Mouse (Mus musculus): Measurements from ENCODE around the gene Hist1h2ah. TPM values are rescaled to one million over a fixed set of nuclear protein-coding genes. Genes with fewer than 3 reads are reported as not detected.
A peak's percentile ranks its signal among the peaks of the same experiment; 100 is the strongest.
"Not testable (repeated sequence)": the region's sequence is repeated elsewhere in the genome, so short reads cannot be mapped to it uniquely, and the experiment has no call there.

Gene Hist1h2ah
- 2.9 and 6.8 TPM in 2 replicates for polyA plus RNA-seq (2014; fragmentation: Nextera tagmentation; extraction: Ambion mirVana)

DNA sequence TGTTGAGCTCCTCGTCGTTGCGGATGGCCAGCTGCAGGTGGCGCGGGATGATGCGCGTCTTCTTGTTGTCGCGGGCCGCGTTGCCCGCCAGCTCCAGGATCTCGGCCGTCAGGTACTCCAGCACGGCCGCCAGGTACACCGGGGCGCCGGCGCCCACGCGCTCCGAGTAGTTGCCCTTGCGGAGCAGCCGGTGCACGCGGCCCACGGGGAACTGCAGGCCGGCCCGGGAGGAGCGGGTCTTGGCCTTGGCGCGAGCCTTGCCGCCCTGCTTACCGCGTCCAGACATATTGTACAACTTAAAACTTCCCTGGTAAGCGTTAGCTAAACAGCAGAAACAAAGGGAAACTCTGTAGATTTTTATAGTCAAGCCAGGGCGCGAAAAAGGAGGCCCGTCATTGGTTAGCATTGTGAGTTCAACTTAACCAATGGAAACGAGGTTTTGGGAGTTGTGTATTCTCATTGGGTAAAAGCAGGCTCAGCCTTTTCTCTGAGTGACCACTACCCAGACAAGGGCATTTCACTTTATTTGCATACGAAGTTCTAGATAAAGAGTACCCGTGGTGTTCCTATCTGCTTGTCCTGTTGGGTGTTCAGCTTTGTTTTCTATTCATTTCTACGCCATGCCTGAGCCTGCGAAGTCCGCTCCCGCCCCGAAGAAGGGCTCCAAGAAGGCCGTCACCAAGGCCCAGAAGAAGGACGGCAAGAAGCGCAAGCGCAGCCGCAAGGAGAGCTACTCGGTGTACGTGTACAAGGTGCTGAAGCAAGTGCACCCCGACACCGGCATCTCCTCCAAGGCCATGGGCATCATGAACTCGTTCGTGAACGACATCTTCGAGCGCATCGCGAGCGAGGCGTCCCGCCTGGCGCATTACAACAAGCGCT lies at the start of gene Hist1h2ah, which contains the start of gene Hist1h2bk:
Gene Hist1h2ah (minus strand): TSS at position 302 of the 882 bp plus-strand sequence.
Gene Hist1h2bk (plus strand): TSS at position 604 of the 882 bp plus-strand sequence.
- peak within 1 kb of the TSS; percentile 41 to 53 for H3K4me3 ChIP-seq (ENCODE audit: control insufficient read depth in 1 of 2, insufficient read depth in 1 of 2, low read depth in 1 of 2, low read length in 2 of 2)
- peak within 1 kb of the TSS; percentile 74 for H3K9ac ChIP-seq (ENCODE audit: low read length)
- peak within 1 kb of the TSS; percentile 73 to 90 for H3K27ac ChIP-seq (replicated peaks in 1 of 2; ENCODE audit: control insufficient read depth in 1 of 2, insufficient read depth in 1 of 2, low read depth in 2 of 2, low read length in 2 of 2)
- H3K36me3 ChIP-seq (ENCODE audit: control insufficient read depth, insufficient read depth, low read length); H3K9me3 ChIP-seq (ENCODE audit: control insufficient read depth, low read length); H3K27me3 ChIP-seq (ENCODE audit: control insufficient read depth, insufficient read depth, low read length): not testable (repeated sequence)
- peaks cover 2 to 22% of the 10 kb centered on the region in 2 experiments; a peak in 3 of 4 replicates for H3K4me1 ChIP-seq (ENCODE audit: control insufficient read depth in 2 of 2, insufficient read depth in 2 of 2, low read length in 2 of 2)
- WGBS: 0% methylated on average over 22 of the region's 69 CpGs
- peak within 1 kb of the TSS; percentile 73 for H3K4me2 ChIP-seq (ENCODE audit: low read length)
- ATAC-seq (ENCODE audit: insufficient number of reproducible peaks, insufficient read depth, low FRiP score, low read depth): peak; percentile 93

GRCm38 (mm10) chr13:22084140-22084539 lies 48.8 kb upstream of the Hist1h2ah start, which contains the start of gene Vmn1r188:
Gene Vmn1r188 (plus strand): TSS chr13:22084440.
- H3K4me1 ChIP-seq (ENCODE audit: control insufficient read depth in 2 of 2, insufficient read depth in 2 of 2, low read length in 2 of 2); H3K27ac ChIP-seq (replicated peaks in 1 of 2; ENCODE audit: control insufficient read depth in 1 of 2, insufficient read depth in 1 of 2, low read depth in 2 of 2, low read length in 2 of 2); H3K4me3 ChIP-seq (ENCODE audit: control insufficient read depth in 1 of 2, insufficient read depth in 1 of 2, low read depth in 1 of 2, low read length in 2 of 2); H3K9me3 ChIP-seq (ENCODE audit: control insufficient read depth, low read length); ATAC-seq (ENCODE audit: insufficient number of reproducible peaks, insufficient read depth, low FRiP score, low read depth); H3K9ac ChIP-seq (ENCODE audit: low read length); H3K4me2 ChIP-seq (ENCODE audit: low read length); H3K36me3 ChIP-seq (ENCODE audit: control insufficient read depth, insufficient read depth, low read length); H3K27me3 ChIP-seq (ENCODE audit: control insufficient read depth, insufficient read depth, low read length): not testable (repeated sequence)
- WGBS: 45% methylated on average over 1 of the region's 1 CpGs

DNA sequence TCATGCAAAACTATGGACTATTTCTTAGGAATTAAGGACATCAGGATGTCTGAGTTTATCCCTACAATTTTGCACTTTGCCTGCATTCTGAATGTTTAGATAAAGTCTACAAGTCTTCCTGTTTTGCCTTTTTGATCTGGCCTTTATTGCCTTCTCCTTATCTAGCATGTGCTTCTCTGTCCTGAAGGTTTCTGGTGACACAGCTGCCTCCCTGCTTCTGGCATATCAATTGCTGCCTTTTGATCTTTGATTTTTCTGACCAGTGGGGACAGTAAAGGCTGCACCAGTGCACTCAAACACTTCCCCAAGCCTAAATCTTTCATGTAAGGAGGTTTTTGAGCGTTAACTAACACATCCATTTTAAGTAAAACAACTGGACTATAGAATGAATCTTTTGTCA lies 28.1 kb upstream of the Hist1h2ah start:
- WGBS: 44% methylated on average over 1 of the region's 1 CpGs

GRCm38 (mm10) chr13:22061422-22061821 lies 26.1 kb upstream of the Hist1h2ah start:
- Histone ChIP-seq H3K27ac (replicated peaks in 1 of 2; ENCODE audit: control insufficient read depth in 1 of 2, insufficient read depth in 1 of 2, low read depth in 2 of 2, low read length in 2 of 2) (no peak overlapping the region), H3K9ac (ENCODE audit: low read length) (no peak overlapping the region), H3K4me1 (ENCODE audit: control insufficient read depth in 2 of 2, insufficient read depth in 2 of 2, low read length in 2 of 2) (no peaks in the 10 kb centered on the region), H3K36me3 (ENCODE audit: control insufficient read depth, insufficient read depth, low read length) (no peaks in the 10 kb centered on the region), H3K4me2 (ENCODE audit: low read length) (no peak overlapping the region), H3K4me3 (ENCODE audit: control insufficient read depth in 1 of 2, insufficient read depth in 1 of 2, low read depth in 1 of 2, low read length in 2 of 2) (no peak overlapping the region), H3K27me3 (ENCODE audit: control insufficient read depth, insufficient read depth, low read length) (no peaks in the 10 kb centered on the region), H3K9me3 (ENCODE audit: control insufficient read depth, low read length) (no peaks in the 10 kb centered on the region)
- no peak for ATAC-seq (ENCODE audit: insufficient number of reproducible peaks, insufficient read depth, low FRiP score, low read depth)
- 81% methylated on average over 1 of the region's 1 CpGs for WGBS

More for the DNA sequence above, 28.1 kb upstream of the Hist1h2ah start:
- Histone ChIP-seq H3K9ac (ENCODE audit: low read length) (no peak overlapping the region), H3K9me3 (ENCODE audit: control insufficient read depth, low read length) (no peaks in the 10 kb centered on the region), H3K4me3 (ENCODE audit: control insufficient read depth in 1 of 2, insufficient read depth in 1 of 2, low read depth in 1 of 2, low read length in 2 of 2) (no peak overlapping the region), H3K27me3 (ENCODE audit: control insufficient read depth, insufficient read depth, low read length) (no peaks in the 10 kb centered on the region), H3K4me1 (ENCODE audit: control insufficient read depth in 2 of 2, insufficient read depth in 2 of 2, low read length in 2 of 2) (no peaks in the 10 kb centered on the region), H3K27ac (replicated peaks in 1 of 2; ENCODE audit: control insufficient read depth in 1 of 2, insufficient read depth in 1 of 2, low read depth in 2 of 2, low read length in 2 of 2) (no peak overlapping the region), H3K4me2 (ENCODE audit: low read length) (no peak overlapping the region), H3K36me3 (ENCODE audit: control insufficient read depth, insufficient read depth, low read length) (no peaks in the 10 kb centered on the region)
- ATAC-seq (ENCODE audit: insufficient number of reproducible peaks, insufficient read depth, low FRiP score, low read depth): no peak

DNA sequence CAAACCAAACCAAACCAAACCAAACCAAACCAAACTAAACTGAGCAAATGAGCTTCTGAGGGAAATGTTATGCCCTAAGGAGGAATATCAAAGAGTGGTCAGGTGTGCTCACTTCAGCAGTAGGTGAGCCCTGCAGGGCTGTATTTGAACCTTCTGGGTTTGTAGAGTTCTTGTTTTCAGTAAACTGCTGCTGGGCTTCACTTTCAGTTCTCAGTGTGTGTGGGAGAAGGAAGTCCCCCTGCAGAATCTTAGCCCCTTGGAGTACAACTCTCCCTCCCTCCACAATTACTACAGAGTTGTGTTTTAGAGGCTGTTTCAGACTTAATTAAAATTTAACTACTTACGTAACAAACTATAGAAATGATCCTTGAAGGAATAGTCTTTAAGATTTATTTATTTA lies 18.4 kb upstream of the Hist1h2ah start:
- no peaks in the 10 kb centered on the region for H3K36me3 ChIP-seq (ENCODE audit: control insufficient read depth, insufficient read depth, low read length)
- no peak overlapping the region for H3K4me3 ChIP-seq (ENCODE audit: control insufficient read depth in 1 of 2, insufficient read depth in 1 of 2, low read depth in 1 of 2, low read length in 2 of 2)
- 83% methylated on average over 1 of the region's 1 CpGs for WGBS
- H3K9ac ChIP-seq (ENCODE audit: low read length): no peak overlapping the region
- H3K4me2 ChIP-seq (ENCODE audit: low read length): no peak overlapping the region
- no peak overlapping the region for H3K27ac ChIP-seq (replicated peaks in 1 of 2; ENCODE audit: control insufficient read depth in 1 of 2, insufficient read depth in 1 of 2, low read depth in 2 of 2, low read length in 2 of 2)
- ATAC-seq (ENCODE audit: insufficient number of reproducible peaks, insufficient read depth, low FRiP score, low read depth): no peak
- H3K27me3 ChIP-seq (ENCODE audit: control insufficient read depth, insufficient read depth, low read length): no peaks in the 10 kb centered on the region
- H3K9me3 ChIP-seq (ENCODE audit: control insufficient read depth, low read length): no peaks in the 10 kb centered on the region
- peaks cover 2 to 7% of the 10 kb centered on the region in 2 experiments; a peak in 3 of 4 replicates for H3K4me1 ChIP-seq (ENCODE audit: control insufficient read depth in 2 of 2, insufficient read depth in 2 of 2, low read length in 2 of 2)

GRCm38 (mm10) chr13:22051523-22051859 lies 16.1 kb upstream of the Hist1h2ah start:
- H3K4me2 ChIP-seq (ENCODE audit: low read length): peak overlapping the region; percentile 77
- peaks cover 2 to 7% of the 10 kb centered on the region in 2 experiments; a peak in 3 of 4 replicates for H3K4me1 ChIP-seq (ENCODE audit: control insufficient read depth in 2 of 2, insufficient read depth in 2 of 2, low read length in 2 of 2)
- WGBS: 11% methylated on average over 5 of the region's 5 CpGs
- no peaks in the 10 kb centered on the region for H3K9me3 ChIP-seq (ENCODE audit: control insufficient read depth, low read length)
- ATAC-seq (ENCODE audit: insufficient number of reproducible peaks, insufficient read depth, low FRiP score, low read depth): no peak
- H3K27me3 ChIP-seq (ENCODE audit: control insufficient read depth, insufficient read depth, low read length): no peaks in the 10 kb centered on the region
- no peaks in the 10 kb centered on the region for H3K36me3 ChIP-seq (ENCODE audit: control insufficient read depth, insufficient read depth, low read length)
- H3K27ac ChIP-seq (replicated peaks in 1 of 2; ENCODE audit: control insufficient read depth in 1 of 2, insufficient read depth in 1 of 2, low read depth in 2 of 2, low read length in 2 of 2): peak overlapping the region in 1 of 2 experiments; percentile 79; a peak in 2 of 4 replicates
- peak overlapping the region; percentile 80 for H3K9ac ChIP-seq (ENCODE audit: low read length)
- peak overlapping the region; percentile 56 to 58 for H3K4me3 ChIP-seq (ENCODE audit: control insufficient read depth in 1 of 2, insufficient read depth in 1 of 2, low read depth in 1 of 2, low read length in 2 of 2)

DNA sequence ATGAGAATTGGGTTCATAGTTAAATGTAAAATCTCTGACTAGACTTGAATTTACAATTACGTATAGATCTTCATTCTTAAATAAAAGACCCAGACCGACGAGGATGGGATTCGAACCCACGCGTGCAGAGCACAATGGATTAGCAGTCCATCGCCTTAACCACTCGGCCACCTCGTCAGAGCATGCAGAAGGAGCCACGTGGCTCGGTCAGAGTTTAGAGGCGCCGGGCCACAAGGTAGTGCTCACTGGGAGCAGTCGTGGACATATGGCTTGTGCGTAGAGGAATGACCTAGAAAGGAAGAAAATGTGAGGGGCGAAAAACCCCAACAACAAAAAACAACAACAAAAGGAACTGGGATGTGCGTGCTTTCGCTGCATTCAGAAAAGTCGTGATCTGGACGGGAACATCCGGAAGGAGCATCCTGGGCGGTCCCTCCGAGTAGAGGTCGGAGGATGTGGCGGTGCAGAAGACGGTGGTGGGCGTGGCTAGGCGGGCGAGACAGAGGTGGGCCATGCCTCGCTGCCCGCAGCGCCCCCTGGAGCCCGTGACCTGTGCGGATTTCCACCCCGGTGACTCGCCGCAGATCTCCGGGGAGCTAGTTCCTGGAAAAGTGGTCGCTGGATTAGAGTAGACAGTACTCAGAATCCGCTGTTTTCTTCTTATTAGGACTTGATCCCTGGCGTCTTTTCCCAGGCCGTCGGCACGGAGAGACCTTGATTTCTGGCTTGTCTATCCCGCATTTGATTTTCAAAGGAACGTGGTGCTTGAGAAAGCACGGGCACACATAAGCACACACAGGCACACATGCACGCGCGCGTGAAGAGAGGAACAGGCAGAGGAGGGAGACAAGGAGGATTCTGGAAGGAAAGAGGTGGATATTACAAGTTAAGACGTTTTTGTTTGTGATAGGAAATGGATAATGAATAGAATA lies 15.5 kb upstream of the Hist1h2ah start:
- Histone ChIP-seq H3K27me3 (ENCODE audit: control insufficient read depth, insufficient read depth, low read length) (no peaks in the 10 kb centered on the region), H3K4me3 (ENCODE audit: control insufficient read depth in 1 of 2, insufficient read depth in 1 of 2, low read depth in 1 of 2, low read length in 2 of 2) (peak overlapping the region; percentile 56 to 58), H3K9ac (ENCODE audit: low read length) (peak overlapping the region; percentile 80), H3K9me3 (ENCODE audit: control insufficient read depth, low read length) (no peaks in the 10 kb centered on the region), H3K27ac (replicated peaks in 1 of 2; ENCODE audit: control insufficient read depth in 1 of 2, insufficient read depth in 1 of 2, low read depth in 2 of 2, low read length in 2 of 2) (peak overlapping the region; percentile 79 to 87), H3K36me3 (ENCODE audit: control insufficient read depth, insufficient read depth, low read length) (no peaks in the 10 kb centered on the region), H3K4me1 (ENCODE audit: control insufficient read depth in 2 of 2, insufficient read depth in 2 of 2, low read length in 2 of 2) (peaks cover 2 to 7% of the 10 kb centered on the region in 2 experiments; a peak in 3 of 4 replicates), H3K4me2 (ENCODE audit: low read length) (peak overlapping the region; percentile 77)
- ATAC-seq (ENCODE audit: insufficient number of reproducible peaks, insufficient read depth, low FRiP score, low read depth): peak; percentile 94
- WGBS: under 1% methylated on average over 52 of the region's 52 CpGs

All from heart, embryonic 14.5 days (tissue).